Mouse (Mus musculus) thymus, postnatal 14 days (tissue): ENCODE data around the gene Pts.

Experiments used
- DNase-seq: peaks from one replicate; pipeline ENCODE4 v3.0.0; 2021

Pts gene

DNA sequence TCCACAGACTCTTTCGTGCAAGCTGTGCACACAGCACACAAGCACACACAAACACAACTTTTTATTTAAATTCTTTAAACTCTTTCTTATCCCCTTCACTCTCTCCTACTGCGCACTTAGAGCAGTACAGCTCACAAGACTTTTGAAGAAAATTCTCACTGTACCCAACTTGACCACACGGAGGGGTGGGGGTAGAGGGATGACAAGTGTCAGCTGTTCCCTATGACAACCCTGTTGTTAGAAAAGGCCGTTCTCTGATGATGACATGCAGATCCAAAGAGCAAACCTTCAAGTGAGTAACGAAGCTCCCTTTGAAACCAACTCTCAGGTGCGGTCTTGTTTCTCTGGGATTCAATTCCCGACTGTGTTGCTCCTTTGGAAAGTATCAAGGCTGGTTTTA lies 664 bp downstream of the Pts start:
- peak; percentile 50 for DNase-seq

DNA sequence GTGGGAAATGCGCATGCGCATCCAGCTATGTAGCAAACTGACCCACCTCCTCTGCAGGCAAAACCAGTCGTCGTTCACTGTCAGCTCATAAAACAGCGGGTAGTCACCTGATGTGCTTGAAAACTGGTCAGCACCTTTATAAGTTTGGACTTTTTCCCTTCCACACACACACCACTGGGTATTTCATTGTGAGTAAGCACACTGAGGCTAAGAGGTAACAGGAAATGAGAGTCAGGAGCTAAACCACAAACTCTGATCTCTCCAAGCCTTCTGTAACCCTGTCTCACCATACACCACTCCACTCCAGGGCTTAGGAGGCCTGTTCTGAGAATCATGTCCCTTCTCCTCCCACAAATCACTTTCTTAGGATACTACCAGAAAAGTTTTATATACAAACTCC lies 2.9 kb downstream of the Pts start:
- no peak for DNase-seq

DNA sequence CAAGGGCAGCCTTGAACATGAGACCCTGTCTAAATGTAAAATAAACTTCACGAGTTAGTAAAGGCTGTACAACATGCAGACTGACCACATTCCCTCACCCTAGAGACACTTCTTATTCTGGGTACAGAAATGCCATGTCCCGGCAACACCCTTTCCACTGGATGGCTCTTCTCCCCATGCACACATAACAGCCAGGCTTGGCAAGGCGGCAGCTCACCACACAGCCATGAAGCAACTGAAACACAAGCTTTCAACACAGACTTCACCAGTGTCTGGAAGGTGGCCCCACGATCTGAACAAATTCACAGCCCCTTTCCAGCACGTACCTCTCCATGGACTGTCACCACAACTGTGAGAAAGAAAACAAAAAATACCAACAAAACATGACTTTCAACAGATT lies 3.6 kb downstream of the Pts start:
- no peak for DNase-seq

DNA sequence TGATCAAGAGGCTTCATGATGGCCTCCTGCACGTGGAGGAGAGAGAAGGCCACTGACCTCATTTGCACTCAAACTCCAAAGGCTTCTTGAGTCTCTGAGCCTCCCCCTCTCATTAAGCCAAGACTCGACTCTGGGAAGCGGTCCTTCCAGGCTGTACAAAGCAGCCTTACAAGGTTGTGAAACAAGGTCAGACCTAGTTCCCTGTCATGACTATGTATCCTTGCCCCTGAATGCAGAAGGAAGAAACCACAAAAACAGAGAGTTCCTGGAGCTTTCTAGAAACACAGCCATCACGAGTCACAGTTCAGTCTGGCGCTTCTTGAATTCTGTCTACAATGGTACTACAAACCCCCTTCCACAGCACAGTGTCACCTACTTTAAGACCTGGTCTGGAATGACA lies 6.0 kb downstream of the Pts start:
- no peak for DNase-seq

DNA sequence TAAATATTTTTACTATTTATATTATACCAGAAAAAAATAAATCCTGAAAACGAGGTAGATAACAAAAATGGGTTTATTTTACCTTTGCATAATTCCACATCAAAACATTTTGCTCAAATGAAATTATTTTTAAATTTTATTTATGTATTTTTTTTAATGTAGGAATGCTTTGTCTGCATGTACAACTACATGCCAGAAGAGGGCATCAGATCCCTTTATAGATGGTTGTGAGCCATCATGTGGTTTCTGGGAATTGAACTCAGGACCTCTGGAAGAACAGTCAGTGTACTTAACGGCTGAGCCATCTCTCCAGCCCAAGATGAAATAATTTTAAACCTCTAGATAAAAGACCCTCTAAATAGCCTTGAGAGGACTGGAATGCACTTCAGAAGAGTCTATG lies 7.0 kb downstream of the Pts start:
- no peak for DNase-seq

DNA sequence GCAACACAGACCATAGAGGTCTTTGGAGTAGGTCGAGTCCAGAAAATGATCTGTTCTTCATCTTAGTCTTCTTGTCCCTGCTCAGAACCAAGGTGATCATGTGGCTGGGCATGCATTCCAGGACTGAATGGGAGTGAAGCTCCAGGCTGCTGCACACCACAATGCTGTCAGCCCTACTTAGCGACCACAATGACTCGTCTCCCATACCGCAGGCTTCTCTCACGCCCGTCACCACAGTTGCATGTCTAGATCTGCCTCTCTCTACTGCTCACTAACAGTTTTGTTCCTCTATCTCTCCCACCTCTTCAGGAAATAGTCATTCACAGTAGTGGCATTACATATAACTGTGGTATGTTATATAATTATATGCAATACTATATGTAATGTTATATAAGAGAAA lies 7.8 kb downstream of the Pts start:
- DNase-seq = no peak

DNA sequence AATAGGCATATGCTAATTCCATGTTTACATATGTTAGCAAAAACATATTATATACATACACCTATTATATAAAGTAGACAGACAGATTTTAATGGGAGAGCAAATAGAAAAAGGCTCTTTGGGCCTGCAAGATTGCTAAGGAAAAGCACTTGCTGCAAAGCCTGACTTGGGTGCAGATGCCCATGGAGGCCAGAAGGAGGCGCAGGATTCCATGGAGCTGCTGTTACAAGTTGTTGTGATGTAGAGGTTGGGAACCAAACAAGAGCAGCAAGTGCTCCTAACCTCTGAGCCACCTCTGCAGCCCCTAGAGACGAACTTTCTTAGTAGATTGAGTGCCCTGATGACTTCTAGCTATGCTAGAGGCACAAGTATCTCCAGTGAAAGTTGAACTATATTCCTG lies 9.7 kb downstream of the Pts start:
- peak; percentile 44 for DNase-seq

DNA sequence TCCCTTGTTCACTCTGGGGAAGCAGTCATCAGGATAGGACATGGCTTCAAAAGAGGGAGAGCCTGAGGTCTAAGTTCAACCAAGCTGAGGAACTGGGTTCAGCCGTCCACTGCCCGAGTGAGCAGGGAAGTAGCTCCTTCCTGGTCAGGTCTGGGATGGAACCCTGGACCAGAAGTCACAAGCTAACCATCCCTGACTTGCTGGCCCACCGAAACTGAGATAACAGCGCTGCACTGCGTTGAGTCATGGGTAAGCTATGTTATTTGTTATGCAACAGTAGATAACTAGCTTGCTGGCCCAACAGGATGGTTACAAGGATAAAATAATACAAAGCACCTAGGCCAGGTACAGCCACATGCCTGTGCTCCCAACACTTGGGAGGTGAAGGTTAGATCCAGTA lies 13.1 kb downstream of the Pts start:
- no peak for DNase-seq

DNA sequence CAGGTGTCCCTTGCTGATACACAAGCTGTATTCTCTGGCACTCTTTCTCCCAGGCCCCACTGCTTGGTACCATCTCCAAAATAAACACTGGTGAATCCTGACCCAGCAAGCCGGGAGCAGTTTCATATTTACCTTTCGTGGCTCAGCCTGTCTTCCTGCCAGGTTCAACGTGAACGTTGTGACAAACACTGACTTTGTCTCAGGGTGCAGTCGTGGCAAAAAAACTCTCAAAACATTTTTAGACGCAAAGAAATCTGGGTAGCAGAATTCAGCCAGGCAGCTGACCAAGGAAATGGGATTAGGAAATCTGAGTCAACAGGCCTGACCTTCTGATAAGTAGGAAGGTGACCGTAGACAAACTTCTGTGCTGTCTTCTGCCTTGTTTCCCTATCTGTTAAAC lies 21.0 kb downstream of the Pts start:
- no peak for DNase-seq

DNA sequence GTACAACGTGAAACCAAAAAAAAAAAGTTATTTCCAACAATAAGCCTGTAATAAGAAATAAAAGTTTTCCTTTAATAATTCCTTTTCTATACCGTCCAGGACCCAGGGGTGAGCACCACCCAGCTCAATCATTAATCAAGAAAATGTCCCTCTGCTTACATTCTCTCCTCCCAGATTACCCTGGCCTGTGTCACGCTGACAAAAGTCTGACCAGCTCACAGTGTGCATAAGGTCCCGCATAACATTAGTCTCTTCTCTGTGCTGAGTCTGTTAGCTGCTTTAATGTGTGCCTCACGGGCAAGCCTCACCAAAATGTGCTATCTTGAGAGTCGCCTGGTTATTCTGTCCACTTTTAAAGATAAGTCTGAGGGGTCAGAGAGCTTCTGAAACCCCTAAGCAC lies 23.1 kb downstream of the Pts start:
- no peak for DNase-seq

DNA sequence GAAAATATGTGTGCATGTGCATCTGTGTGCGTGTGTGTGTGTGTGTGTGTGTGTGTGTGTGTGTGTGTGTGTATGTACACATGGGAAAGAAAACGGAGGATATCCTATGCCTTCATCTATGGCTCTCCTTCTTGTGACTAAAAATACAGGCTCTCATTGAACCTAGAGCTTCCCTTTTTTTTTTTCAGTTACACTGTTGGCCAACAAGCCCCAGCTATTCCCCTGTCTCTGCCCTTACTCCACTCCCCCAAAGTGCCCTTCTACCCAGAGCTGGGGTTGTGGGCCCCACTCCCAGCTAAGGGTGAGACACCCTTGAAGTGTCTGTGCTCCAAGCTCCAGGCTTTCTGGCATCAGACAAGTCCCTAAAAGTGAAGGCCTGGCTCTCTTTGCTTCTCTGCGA lies 25.6 kb downstream of the Pts start:
- no peak for DNase-seq

DNA sequence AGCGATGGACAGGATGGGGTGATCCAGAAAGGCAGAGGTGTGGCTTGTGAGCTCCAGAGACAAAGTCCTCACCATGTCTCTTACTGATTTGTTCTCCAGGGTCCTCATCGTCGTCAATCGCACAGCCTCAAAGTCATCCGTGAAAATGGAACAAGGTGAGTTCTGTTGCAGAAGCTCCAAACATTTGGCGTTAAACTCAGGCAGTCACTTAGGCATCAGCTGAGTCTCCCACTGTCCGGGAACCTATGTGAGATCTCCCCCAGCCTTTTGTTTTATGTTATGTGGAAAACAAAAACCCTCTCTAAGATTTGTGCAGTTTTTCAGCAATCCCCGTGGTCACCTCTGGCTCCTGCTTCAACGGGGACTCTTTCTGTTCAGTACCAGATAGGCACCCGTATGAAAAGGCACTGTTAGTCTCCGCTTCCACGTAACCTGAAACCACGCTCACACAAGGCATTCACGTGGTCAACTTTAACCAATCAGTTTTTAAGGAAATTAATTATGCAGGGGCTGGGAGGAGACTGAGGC lies 27.5 kb downstream of the Pts start:
- no peak for DNase-seq

DNA sequence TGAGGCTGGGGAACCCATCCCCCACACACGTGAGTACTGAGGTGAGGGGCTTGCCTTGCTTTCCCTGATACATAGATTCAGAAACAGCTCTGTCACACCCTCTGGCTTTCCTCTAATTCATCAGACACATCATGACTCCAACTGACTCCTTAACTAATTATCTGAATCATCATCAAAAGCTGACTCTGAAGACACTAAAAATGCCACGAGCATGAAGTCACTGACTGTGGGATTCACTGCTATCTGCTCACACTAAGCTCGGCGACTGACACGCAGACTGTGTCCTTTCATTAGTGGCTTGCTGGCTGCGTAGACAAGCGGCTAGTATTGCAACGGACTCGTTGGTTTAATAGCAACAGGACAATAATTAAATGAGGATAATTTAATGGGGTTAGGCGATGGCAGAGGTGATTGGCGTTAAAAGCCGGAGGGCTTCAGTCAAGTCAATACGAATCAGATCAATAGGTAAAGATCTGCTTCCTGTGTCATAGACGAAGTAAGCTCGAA lies 28.0 kb downstream of the Pts start:
- no peak for DNase-seq

DNA sequence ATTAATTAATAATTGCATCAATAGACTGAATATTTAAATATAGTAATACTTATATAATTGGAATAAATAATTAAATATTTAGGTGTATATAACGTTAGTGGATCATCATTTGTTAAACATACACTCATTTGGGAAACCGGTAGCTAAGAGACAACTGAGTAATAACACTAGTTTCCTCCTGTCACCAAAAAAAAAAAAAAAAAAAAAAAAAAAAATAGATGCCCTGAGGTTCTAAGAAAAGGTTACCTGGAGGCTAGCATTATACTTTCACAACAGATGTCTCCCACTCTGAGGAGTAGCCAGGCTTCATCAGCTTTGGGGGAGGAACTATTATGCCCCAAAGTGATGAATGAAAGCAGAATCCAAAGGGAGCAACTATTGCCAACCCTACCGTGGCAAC lies 28.7 kb downstream of the Pts start:
- DNase-seq = no peak

DNA sequence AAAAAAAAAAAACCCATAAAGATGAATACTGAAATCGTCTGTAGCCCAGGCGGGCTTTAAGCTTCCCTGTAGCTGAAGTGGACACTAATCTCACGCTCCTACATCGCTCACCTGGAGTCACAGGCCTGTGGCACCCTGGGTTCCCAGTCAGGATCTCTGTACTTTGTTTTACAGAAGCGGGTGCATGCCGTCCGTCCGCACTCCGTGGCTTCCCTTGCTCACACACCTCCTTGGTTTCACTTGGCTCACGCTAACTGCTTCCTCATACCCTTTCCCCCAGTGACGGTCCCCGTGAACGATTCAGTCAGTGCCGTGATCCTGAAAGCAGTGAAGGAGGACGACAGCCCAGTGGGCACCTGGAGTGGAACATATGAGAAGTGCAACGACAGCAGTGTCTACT lies 29.7 kb downstream of the Pts start:
- peak; percentile 20 for DNase-seq

DNA sequence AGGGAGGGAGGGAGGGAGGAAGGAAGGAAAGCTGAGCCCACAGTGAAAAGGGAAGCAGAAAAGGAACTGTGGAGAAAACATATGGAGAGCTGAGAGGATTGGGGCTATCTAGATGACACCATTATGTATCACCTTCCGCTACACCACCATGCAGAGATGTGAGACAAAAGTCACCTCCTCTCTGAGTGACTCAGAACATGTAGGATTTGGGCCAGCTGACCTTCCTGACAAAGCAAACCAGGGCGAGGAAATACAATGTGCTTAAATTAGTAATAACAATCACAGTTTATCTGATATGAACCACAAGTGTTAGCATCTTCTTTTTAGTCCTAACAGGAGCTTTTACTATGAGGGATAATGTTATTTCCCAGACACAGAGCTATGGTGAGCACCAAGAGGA lies 31.0 kb downstream of the Pts start:
- no peak for DNase-seq

DNA sequence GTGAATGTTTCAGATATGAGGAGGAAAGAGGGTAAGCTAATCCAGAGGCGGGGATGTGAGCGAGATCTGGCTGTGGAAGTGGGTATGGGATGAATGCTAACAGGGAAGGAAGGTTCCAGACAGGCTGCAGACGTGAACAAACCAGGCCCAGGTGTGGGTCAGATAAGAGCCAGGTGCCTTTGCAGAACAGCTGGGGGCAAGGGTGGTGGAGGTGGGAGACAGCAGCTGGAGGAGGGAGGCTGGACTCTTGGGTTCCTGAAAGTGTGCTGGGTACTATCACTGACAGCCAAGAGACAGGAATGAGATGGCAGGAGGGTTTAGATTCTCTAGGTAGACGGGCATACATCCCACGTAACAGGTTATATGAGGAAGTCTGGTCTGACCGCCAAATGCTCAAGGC lies 31.4 kb downstream of the Pts start:
- DNase-seq = no peak

DNA sequence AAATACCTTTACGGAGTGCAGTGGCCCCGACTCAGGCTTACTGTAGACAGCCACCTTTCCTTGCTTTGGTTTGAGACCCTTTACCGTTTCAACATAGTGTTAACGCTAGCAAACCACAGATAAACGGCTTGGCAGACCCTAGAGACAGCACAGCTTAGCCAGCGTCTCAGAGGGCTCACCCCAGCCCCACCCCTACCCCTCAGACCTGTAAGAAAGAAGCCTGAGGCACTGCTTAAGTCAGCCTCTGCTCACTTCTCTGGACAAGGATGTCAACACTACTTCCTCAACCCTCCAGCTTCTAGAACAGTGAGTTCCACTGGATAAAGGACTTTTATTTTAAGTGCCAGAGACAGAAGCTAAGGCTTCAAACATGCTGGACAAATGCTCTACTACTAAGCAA lies 32.0 kb downstream of the Pts start:
- no peak for DNase-seq

DNA sequence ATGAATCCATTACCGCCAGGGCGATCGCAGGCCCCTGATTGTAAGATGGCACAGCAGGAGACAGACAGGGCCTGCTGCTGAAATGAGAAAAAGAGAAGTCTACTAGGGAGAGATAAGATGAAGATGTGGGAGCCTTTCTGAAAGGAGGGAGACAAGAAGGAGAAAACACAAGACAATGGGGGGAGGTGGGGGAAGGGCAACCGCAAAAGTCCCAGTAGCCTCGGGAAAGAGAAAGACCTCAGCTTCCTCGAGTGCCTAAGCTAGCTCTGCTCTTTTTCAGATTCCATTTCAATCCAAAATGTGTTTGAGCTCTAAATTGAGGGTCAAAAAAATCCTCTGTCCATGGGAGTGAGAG lies 32.4 kb downstream of the Pts start:
- peak; percentile 24 for DNase-seq

DNA sequence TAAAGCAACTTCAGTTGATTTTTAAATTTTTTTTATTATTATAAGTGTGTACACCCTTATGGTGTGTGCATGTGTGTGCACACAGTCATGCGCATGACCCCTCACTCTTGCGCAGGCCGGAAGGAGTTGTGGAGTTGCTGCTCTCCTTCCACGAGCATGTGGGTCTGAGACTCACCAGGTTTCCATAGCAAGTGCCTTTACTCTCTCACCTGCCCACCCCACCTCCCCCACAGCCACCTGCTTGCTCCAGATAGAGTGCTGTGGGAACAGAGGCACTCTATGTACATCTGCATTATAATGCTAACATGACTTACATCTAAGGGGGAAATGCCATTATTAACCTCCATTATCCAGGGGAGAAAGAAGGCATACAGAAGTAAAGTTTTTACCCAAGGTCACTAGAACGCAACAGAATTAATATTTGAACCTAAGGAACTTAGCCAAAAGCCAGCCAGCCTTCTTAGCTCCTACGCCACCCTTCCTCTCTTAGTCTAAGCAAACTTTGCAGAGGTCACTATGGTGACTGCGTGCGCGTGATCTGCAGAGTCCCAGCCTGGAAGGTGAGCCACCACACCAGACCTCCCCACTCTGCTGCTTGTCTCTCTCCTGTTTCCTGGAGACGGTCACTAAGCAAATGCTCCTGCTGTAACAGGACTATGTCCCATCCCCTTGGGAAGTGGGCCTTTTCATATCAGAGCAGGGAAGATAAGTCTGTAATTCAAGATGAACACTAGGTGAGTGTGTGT lies 32.9 kb downstream of the Pts start:
- no peak for DNase-seq

DNA sequence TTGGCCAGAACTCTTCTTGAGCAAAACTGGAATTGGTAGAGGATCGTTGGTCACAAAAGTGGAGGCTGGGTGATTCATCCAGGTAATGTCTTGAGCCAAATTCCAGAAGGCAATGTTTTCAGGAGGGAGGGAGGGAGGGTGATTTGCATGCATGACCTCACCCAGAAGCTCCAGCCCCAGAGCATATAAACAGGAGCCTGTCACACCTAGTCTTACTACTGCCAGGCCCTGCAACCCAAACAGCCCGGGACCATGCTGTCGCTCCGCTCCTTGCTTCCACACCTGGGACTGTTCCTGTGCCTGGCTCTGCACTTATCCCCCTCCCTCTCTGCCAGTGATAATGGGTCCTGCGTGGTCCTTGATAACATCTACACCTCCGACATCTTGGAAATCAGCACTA lies 34.2 kb downstream of the Pts start, which contains the start of gene Plet1:
Gene Plet1, plus strand, starts transcription at position 215 of the 400 bp plus-strand sequence.
- no peak for DNase-seq

DNA sequence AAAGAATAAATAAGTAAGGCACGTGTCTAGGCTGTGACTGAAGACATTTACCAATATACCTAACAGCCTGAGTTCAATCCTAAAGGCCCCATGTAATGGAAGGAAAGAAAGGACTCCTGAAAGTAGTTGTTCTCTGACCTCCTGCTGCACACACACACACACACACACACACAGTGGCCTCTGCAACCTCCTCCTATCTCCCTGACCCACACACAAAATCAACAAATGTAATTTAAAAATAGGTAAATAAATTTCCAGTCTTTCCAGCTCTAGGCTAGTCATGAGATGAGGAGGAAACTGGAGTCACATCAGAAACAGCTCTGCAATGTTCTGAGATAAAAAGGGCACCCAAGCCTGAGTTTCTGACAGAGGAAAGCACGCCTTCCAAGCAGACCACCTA lies 34.7 kb downstream of the Pts start:
- DNase-seq = no peak

DNA sequence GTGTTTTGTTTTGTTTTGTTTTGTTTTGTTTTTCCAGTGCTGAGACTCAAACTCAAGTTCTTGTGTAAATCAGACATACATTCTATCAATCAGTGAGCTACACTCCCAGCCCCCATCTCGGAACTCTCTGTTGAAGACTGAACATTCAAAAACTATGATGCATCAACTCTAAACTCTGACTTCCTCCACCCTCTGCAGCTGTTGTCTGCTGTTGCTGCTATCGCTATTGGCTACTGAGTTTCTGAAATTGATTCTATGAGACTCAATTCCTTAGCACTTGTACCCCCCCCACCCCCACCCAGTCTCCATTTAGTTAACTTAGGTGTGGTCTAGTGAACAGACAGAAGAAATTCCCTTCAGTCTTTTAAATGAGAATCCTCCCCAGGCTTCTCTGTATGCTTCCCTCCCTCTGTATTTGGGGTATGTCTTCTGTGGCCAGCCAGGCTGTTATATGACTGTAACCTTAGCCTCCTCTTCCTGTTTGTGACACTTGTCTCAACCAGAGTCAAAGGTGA lies 36.9 kb downstream of the Pts start:
- no peak for DNase-seq

DNA sequence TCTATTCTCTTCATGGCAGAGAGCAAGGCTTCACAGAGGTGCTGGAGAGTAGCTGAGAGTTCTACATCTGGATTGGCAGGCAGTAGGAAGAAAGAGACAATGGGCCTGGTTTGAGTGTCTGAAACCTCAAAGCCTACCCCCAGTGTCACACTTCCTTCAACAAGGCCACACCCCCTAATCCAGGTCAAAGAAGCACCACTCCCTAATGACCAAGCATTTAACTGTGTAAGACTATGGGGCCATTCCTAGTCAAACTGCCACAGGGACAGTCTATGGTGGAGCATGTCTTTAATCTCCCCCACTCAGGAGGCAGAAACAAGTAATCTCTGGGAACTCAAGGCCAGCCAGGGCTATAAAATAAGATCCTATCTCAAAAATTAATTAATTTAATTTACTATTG lies 37.7 kb downstream of the Pts start:
- no peak for DNase-seq

DNA sequence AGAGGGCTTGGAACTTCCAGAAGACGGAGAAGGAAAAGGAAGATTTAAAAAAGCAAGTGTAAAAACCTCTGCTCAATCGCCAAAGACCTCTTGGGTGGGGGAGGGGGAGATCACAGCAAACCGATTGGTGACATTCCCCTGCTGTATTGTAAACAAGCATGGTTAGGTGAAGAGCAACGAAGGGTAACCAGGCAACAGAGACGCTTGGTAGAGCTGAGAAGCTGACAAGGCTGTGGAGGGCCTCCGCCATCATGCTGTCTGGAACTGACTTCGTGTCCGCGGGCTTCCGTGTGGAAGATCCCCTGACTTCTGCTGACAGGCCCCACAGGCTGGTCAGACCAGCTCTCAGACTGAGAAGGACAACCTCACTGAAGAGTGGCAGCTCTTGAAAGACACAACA lies 43.0 kb downstream of the Pts start:
- DNase-seq = no peak
